In the genomic region with DNA sequence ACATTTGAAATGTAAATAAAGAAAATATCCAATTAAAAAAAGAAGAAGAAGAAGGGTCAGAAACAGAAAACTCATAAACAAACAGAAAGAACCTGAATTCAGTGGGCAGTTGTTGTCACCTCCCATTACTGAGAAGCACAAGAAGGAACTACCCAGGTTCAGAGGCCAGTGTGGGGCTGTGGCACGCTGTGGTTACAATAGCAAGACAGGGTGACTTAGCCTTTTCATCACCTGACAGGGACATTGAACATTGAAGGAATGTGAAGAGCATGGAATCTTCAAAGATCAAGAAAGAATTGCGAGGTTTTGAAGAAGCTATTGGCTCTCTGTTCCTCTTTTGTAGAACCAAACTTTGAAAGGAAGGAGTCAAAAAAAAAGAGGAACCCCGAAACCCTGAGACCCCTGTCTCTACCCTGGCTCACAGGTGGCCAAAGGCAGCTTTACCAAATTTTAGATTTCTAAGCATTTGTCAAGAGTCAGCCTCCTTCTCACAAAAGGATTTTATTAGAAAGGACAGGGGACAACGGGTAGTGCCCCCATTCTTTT, we compare ENCODE assay signal across 22 mouse cellular contexts.
A peak's percentile ranks its signal among the peaks of the same experiment; 100 is the strongest.
DNase-seq lines count a peak whose midpoint lies in the region; ATAC-seq and TF ChIP-seq lines count a peak whose summit lies in the region.
"Had no signal": no experiment of that assay in that cellular context is flagged by ENCODE, and none has a peak within 500 bp of the region (broad histone marks: within the 10 kb centered on the region; RNA-seq: fewer than 3 reads in every experiment).

No protein-coding gene starts in this region.

- no peak overlapping the region for H3K9ac ChIP-seq in MEL (ENCODE audit: control insufficient read depth, low read depth, low read length, poor library complexity, severe bottlenecking)
- no peak overlapping the region for H3K9ac ChIP-seq in intestine, embryonic 16.5 days (ENCODE audit: low read depth, low read length)
- H3K9ac ChIP-seq: embryonic facial prominence, embryonic 13.5 days; forebrain, embryonic 12.5 days; hindbrain, embryonic 14.5 days had no signal

- H3K9me3 ChIP-seq in MEL (replicated peaks; ENCODE audit: insufficient read depth, low read length): no peaks in the 10 kb centered on the region
- H3K9me3 ChIP-seq in intestine, embryonic 16.5 days (ENCODE audit: control insufficient read depth, low read length): no peaks in the 10 kb centered on the region
- H3K9me3 ChIP-seq: embryonic facial prominence, embryonic 13.5 days; forebrain, embryonic 12.5 days; G1E; heart, embryonic 10.5 days; hindbrain, embryonic 10.5 days had no signal

- 9% methylated on average over 4 of the region's 4 CpGs for WGBS in spleen, adult 2 months
- 74% methylated on average over 4 of the region's 4 CpGs for WGBS in intestine, embryonic 16.5 days

- no peak for TF ChIP-seq CTCF in spleen, adult 2 months (IDR thresholded peaks at IDR 0.05; ENCODE audit: extremely low read depth, insufficient read depth, insufficient read length, insufficient replicate concordance)
- no peak for TF ChIP-seq CTCF in MEL (IDR thresholded peaks at IDR 0.05 in 2 of 3, conservative IDR thresholded peaks at IDR 0.05 in 1 of 3; ENCODE audit: control insufficient read depth in 1 of 3, insufficient read depth in 1 of 3, low read depth in 2 of 3, low read length in 3 of 3, poor library complexity in 1 of 3, severe bottlenecking in 1 of 3)

- TF ChIP-seq RAD21 in MEL (IDR thresholded peaks at IDR 0.05; ENCODE audit: low read depth, low read length): no peak

- no peaks in the 10 kb centered on the region for H3K36me3 ChIP-seq in spleen, adult 2 months (ENCODE audit: control insufficient read depth, insufficient read depth, low read length)
- H3K36me3 ChIP-seq in MEL (ENCODE audit: control insufficient read depth in 1 of 2, insufficient read depth in 2 of 2, low read length in 2 of 2): no peaks in the 10 kb centered on the region
- H3K36me3 ChIP-seq in intestine, embryonic 16.5 days (ENCODE audit: control insufficient read depth, insufficient read depth, low read length): no peaks in the 10 kb centered on the region
- H3K36me3 ChIP-seq: embryonic facial prominence, embryonic 13.5 days; forebrain, embryonic 12.5 days; G1E; heart, embryonic 10.5 days; hindbrain, embryonic 10.5 days had no signal

- H3K27me3 ChIP-seq in spleen, adult 2 months (ENCODE audit: control insufficient read depth, insufficient read depth, low read length): no peaks in the 10 kb centered on the region
- H3K27me3 ChIP-seq in MEL (ENCODE audit: control insufficient read depth in 1 of 2, insufficient read depth in 2 of 2, low read length in 2 of 2): peaks cover 2 to 3% of the 10 kb centered on the region in 2 experiments; a peak in 3 of 4 replicates
- no peaks in the 10 kb centered on the region for H3K27me3 ChIP-seq in intestine, embryonic 16.5 days (replicated peaks; ENCODE audit: control insufficient read depth, insufficient read depth, low read length)
- H3K27me3 ChIP-seq: embryonic facial prominence, embryonic 13.5 days; forebrain, embryonic 12.5 days had no signal

- H3K4me1 ChIP-seq in spleen, adult 2 months (ENCODE audit: control insufficient read depth, insufficient read depth, insufficient read length): peaks cover 6% of the 10 kb centered on the region; the same call in 1 of the 2 replicates
- no peaks in the 10 kb centered on the region for H3K4me1 ChIP-seq in MEL (ENCODE audit: control insufficient read depth in 1 of 2, insufficient read depth in 2 of 2, low read length in 2 of 2)
- H3K4me1 ChIP-seq in intestine, embryonic 16.5 days (ENCODE audit: control insufficient read depth, insufficient read depth, low read length): peaks cover 6% of the 10 kb centered on the region

- DNase-seq in spleen, adult 2 months (ENCODE audit: low read depth in 1 of 2, low spot score in 2 of 2): no peak
- DNase-seq in spleen, postnatal 10 days (ENCODE audit: low spot score in 2 of 2): no peak
- no peak for DNase-seq in MEL (ENCODE audit: low read depth, low spot score)
- DNase-seq in heart, postnatal 4 days: no peak
- no peak for DNase-seq in layer of hippocampus, postnatal 14 days (ENCODE audit: low spot score in 2 of 2)
- DNase-seq: adrenal gland, postnatal 10 days; cerebellum, adult 11-12 months; cerebellum, adult 9-10 months; cerebellum, postnatal 25 days; gastrocnemius, postnatal 25 days; heart, adult 11 months; heart, postnatal 10 days had no signal

- H3K4me3 ChIP-seq in spleen, adult 2 months (ENCODE audit: extremely low read depth, insufficient read depth, insufficient read length): no peak overlapping the region
- H3K4me3 ChIP-seq in MEL (ENCODE audit: control insufficient read depth in 1 of 2, insufficient read depth in 1 of 2, low read depth in 2 of 2, low read length in 2 of 2): no peak overlapping the region
- no peak overlapping the region for H3K4me3 ChIP-seq in intestine, embryonic 16.5 days (ENCODE audit: low read length)
- H3K4me3 ChIP-seq: embryonic facial prominence, embryonic 13.5 days; forebrain, embryonic 12.5 days; heart, embryonic 10.5 days; hindbrain, embryonic 10.5 days had no signal

- no peak for TF ChIP-seq EP300 in MEL (IDR thresholded peaks at IDR 0.05; ENCODE audit: low read depth in 1 of 2, low read length in 2 of 2)

- peak overlapping the region; percentile 10; the same call in 1 of the 2 replicates for H3K27ac ChIP-seq in spleen, adult 2 months (ENCODE audit: insufficient read depth, low read length)
- H3K27ac ChIP-seq in MEL (ENCODE audit: control insufficient read depth, low read depth, low read length): no peak overlapping the region
- no peak overlapping the region for H3K27ac ChIP-seq in intestine, embryonic 16.5 days (ENCODE audit: low read length)
- H3K27ac ChIP-seq: embryonic facial prominence, embryonic 13.5 days; forebrain, embryonic 12.5 days; heart, embryonic 10.5 days; hindbrain, embryonic 10.5 days; hindbrain, embryonic 14.5 days had no signal

- peak; percentile 43 for ATAC-seq in megakaryocyte, adult 5-6 weeks (ENCODE audit: poor library complexity, severe bottlenecking)
- no peak for ATAC-seq in intestine, embryonic 16.5 days
- ATAC-seq: CD4-positive, CD25-positive, alpha-beta regulatory T cell, adult 4 months; forebrain, embryonic 16.5 days had no signal

- H3K4me2 ChIP-seq in intestine, embryonic 16.5 days (ENCODE audit: low read depth, low read length): no peak overlapping the region
- H3K4me2 ChIP-seq: embryonic facial prominence, embryonic 13.5 days; forebrain, embryonic 12.5 days; hindbrain, embryonic 14.5 days had no signal

- H3K79me2 ChIP-seq in MEL (ENCODE audit: control insufficient read depth, insufficient read depth, low read length, poor library complexity): no peaks in the 10 kb centered on the region

- no peak for TF ChIP-seq POLR2A in spleen, adult 2 months (IDR thresholded peaks at IDR 0.05; ENCODE audit: low read depth, low read length)
- no peak for TF ChIP-seq POLR2A in MEL (IDR thresholded peaks at IDR 0.05; ENCODE audit: control insufficient read depth in 1 of 2, insufficient read depth in 1 of 2, low read depth in 1 of 2, low read length in 2 of 2, poor library complexity in 1 of 2)

TF ChIP-seq in MEL, 35 proteins besides CTCF, POLR2A, EP300 and RAD21:
- TF ChIP-seq ZNF384 (IDR thresholded peaks at IDR 0.05; ENCODE audit: low read depth, low read length): 0 out of 2 replicates have a peak, but pooled peaks have one; percentile 37
- TF ChIP-seq ETS1 (IDR thresholded peaks at IDR 0.05; ENCODE audit: low read depth, low read length): no peak
- TF ChIP-seq E2F4 (IDR thresholded peaks at IDR 0.05; ENCODE audit: borderline replicate concordance, low read depth, low read length): no peak
- TF ChIP-seq CHD1 (IDR thresholded peaks at IDR 0.05; ENCODE audit: low read depth, low read length): no peak
- no peak for TF ChIP-seq MAFK (IDR thresholded peaks at IDR 0.05; ENCODE audit: borderline replicate concordance, low read depth, low read length)
- no peak for TF ChIP-seq SIN3A (IDR thresholded peaks at IDR 0.05; ENCODE audit: low read length)
- no peak for TF ChIP-seq TBP (IDR thresholded peaks at IDR 0.05; ENCODE audit: low read depth, low read length)
